Mouse (Mus musculus) cortical plate, adult 2 months (tissue): ENCODE data around the gene Mcoln2.

Experiments
- CTCF ChIP-seq: fragments of 200-500 bp; IDR thresholded peaks from 2 replicates; pipeline ENCODE4 v1.5.1; 2011; ENCODE audit warnings: mild to moderate bottlenecking, control low read depth, low read length; ENCODE audit not compliant: insufficient read depth; ENCODE audit errors: extremely low read depth
- POLR2A ChIP-seq: fragments of 200-500 bp; IDR thresholded peaks from 2 replicates; pipeline ENCODE4 v1.6.1; 2011; ENCODE audit warnings: mild to moderate bottlenecking, low read length, control low read depth; ENCODE audit not compliant: insufficient read depth; ENCODE audit errors: extremely low read depth

DNA sequence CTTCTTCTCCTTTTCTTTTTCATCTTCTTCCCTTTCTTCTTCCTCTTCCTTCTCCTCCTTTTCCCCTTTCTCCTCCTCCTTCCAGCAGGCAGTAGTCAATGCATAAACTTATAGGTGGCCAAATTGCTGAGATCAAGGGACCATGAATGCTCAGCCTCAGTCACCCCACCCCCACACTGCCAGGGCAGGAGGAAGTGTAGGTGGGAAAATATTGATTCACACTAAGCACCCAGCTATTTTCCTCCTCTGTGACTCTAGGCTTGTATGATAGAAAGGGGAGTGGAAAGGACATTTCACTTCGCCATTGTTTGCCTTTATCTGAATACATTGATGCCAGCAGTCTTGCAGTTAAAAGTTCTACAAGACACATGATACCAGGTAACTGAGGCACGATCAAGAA is 57.8 kb downstream of the Mcoln2 start:
- TF ChIP-seq CTCF = no peak
- TF ChIP-seq POLR2A = no peak
